Mouse (Mus musculus) embryonic fibroblast, embryonic 13.5 days (primary cell): Measurements from ENCODE around the gene Gm10717.
"Not testable (repeated sequence)": the region's sequence is repeated elsewhere in the genome, so short reads cannot be mapped to it uniquely, and the experiment has no call there.

Experiments
- CTCF ChIP-seq: IDR thresholded peaks from 2 replicates; pipeline ENCODE4 v1.5.1; 2011; ENCODE audit warnings: mild to moderate bottlenecking, control low read depth, low read length, moderate library complexity, borderline replicate concordance; ENCODE audit not compliant: insufficient read depth
- POLR2A ChIP-seq: IDR thresholded peaks from 2 replicates; pipeline ENCODE4 v1.6.1; 2011; ENCODE audit warnings: low read depth, mild to moderate bottlenecking, control low read depth, low read length, moderate library complexity

- not testable (repeated sequence) for TF ChIP-seq CTCF, POLR2A
Observed at GRCm38 (mm10) chr9:3015896-3016295, 9.3 kb upstream of the Gm10717 start.
